Mouse (Mus musculus) cerebellum, adult (tissue): ENCODE data around the gene Cog6.

ENCODE experiments used
- ATAC-seq: cut with Nextera tagmentation; 2 replicates; pipeline ENCODE4 v1.9.2; 2017; ENCODE audit warnings: mild to moderate bottlenecking, moderate library complexity, mixed read lengths; ENCODE audit not compliant: insufficient number of reproducible peaks, low FRiP score, low TSS enrichment

The Cog6 gene

DNA sequence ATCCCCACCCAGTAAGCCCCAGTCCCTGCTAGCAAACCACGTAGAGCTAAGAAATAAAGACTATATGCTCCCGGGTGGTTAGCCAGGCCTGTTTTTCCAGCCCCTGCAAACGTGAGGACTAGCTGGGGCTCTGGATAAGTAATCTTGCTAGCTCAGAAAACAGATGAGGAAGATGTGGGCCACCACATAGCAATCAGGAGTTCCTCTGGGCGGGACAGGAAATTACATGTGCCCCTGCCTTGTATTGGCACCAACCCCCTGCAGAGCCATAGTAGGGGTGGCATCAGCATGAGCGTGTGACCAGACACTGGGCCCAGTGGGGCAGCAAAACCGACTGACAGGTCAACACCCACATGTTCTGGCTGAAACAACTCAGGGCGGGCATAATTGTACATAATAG is 44.1 kb downstream of the Cog6 start:
- ATAC-seq, result no peak

DNA sequence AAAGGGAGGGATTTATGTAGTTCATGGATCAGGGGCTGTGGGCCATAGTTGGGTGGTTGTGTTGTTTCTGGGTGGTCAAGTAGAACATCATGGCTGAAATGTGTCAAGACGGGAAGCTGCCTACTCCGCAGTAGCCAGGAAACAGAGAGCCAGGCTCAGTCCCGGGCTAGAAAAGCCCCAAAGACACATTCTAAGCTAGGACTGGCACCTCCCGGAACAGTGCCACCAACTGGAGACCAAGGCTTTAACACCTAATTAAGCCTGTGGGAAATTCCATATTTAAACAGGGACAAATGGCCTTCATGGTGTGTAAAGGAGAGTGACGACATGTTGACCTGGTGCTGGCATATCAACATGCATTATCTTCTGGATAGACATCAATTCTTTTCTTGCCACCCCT is 50.0 kb downstream of the Cog6 start:
- ATAC-seq, result no peak

GRCm38 (mm10) chr3:52964206-52964605 is 52.8 kb downstream of the Cog6 start:
- ATAC-seq, result no peak

DNA sequence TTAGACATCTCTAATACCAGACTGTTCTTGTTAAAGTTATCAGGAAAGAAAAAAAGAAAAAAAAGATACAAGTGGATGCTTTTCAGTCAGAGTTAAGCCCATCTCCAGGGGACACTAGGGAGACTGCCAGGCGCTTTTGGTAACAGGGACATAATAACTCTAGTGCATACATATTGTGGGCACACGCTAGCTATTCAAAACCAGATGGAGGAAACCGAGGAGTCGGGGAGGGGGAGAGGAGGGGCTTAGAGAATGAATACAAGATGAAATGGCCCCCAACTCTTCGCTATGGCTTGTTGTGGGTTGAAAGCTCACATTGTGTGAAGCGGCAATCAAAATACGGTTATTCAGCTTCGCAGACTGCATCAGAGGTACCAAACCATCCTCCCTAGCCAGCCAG is 53.6 kb downstream of the Cog6 start:
- ATAC-seq, result no peak

GRCm38 (mm10) chr3:52962391-52962790 is 54.6 kb downstream of the Cog6 start:
- ATAC-seq, result no peak

GRCm38 (mm10) chr3:52961661-52962060 is 55.4 kb downstream of the Cog6 start:
- ATAC-seq, result no peak

DNA sequence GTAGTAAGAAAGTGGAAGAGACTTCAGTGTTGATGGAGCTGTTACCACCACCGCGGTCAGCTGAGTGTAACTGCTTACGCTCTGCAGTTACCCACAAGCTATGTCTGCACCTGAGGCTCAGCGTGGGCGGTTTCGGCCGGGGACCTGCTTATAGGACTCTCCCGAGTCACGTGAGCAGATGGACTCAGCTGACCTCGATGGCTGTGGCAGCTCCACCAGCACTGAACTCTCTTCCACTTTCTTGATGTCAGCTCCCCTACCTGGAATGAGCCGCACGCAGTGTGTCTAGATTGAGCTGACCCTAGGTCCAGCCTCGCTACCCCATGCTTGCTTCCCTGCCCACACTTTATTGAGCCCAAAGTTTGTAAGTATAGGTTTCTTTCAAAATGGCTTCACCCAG is 56.1 kb downstream of the Cog6 start:
- ATAC-seq, result no peak

- no peak for ATAC-seq
Observed at GRCm38 (mm10) chr3:52958444-52959120, 58.5 kb downstream of the Cog6 start.

DNA sequence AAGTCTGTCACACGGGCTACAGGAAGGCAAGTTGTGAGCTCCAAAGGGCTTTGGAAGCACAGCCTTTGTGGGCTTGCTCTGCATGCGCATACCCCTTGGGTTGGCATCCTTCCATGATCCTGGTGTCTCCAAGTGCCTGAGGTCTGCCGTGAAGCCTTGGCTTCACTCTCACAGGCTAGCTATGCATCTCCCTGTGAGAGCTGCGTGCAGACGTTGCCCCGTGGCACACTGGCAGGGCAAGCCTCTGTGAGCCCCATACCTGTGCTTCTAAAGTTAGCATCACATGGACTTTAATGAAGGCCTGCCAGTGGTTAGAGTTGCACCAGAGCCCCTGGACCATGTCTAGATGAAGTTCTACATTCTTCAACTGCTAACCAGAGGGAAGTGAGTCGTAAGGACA is 59.2 kb downstream of the Cog6 start:
- ATAC-seq, result no peak

- no peak for ATAC-seq
Observed at GRCm38 (mm10) chr3:52956236-52956635, 60.8 kb downstream of the Cog6 start.

DNA sequence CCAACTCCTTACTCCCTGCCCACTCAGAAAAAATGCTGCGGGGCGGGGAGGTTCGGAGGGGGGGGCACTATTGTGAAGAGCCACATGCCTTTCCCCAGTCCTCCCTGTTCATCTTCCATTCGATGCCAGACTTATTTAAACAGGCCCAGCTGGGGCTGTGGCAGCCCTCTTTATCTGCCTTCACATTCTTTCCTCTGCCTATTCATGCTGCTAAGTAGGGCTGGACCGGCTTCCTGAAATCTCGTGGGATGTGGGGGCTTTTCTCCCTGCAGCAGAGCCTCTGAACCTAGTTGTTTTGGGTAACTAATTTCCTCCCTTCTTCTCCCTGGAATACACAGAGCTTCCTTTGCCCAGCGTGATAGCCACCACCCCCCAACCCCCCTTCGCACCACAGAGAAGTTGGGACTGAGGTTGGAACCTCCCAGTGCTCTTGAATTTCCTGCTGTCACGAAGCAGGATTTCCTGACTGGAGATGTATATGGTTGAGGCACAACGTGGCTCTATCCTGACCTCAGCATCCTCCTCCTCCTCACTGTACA is 61.5 kb downstream of the Cog6 start:
- no peak for ATAC-seq

- no peak for ATAC-seq
Observed at GRCm38 (mm10) chr3:52954656-52955055, 62.4 kb downstream of the Cog6 start.

- no peak for ATAC-seq
Observed at GRCm38 (mm10) chr3:52953831-52954230, 63.2 kb downstream of the Cog6 start.

GRCm38 (mm10) chr3:52948824-52949223 is 68.2 kb downstream of the Cog6 start:
- no peak for ATAC-seq

DNA sequence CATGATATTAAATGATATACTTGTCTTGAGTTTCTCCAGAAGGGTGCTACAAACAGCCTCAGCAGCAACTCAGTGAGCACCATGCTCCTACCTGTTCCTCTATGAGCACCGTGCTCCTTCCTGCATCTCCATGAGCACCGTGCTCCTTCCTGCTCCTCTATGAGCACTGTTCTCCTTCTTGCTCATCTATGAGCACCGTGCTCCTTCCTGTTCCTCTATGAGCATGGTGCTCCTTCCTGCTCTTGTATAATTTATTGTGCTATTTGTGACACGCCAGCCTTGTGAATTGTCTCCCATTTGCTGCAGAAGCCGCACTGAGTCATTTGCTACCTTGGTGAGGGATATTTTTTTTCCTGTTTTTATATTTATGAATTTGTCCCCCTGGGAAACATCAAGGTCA is 69.6 kb downstream of the Cog6 start:
- ATAC-seq, result no peak

DNA sequence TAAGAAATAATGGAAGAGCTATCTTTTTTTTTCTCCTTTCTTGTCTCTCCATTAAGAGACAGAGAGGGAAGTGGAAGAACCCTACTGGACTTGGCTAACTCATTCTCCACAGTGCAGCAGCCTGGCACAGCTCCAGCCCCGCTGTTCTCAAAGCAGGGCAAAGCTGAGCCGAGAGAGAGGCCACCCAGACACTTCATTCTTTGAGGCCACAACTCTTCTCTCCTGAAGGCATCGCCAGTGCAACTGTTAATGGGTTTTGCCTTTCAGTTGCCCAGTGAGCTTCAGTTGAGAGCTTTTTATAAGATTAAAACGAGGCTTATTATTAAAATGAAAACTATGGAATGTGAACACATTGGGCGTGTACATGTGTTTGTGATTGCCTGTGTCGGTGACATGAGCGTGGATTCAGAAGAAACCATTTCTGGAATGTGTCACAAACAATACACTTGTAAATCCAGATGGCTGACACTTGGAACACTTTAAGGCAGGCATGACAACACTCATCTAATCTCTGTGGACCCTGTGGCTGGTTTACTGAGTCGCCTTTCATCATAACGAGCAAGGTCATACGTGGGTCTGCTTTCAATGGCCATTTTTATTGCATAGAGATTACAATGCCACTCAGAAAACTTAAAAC is 76.1 kb downstream of the Cog6 start:
- ATAC-seq, result peak; percentile 59; the same call in 1 of the 2 replicates

DNA sequence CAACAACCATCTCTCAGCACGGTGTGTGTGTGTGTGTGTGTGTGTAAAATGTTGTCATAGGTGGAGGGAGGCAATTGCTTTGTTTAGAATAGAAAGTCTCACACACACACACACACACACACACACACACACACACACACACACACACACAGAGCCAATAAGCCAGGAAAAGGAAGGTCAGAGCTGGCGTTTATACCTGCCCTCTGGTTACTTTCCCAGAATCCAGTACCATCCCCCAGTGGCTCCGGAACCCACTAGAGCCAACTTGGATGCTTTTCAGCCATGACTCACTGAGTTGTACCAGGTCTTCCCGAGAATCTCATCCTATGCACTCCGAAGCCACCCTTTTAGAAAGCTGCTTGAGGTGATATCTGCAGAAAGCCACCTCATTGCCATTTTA is 78.6 kb downstream of the Cog6 start:
- ATAC-seq, result peak; percentile 90

GRCm38 (mm10) chr3:52937739-52938306 is 79.2 kb downstream of the Cog6 start:
- ATAC-seq, result no peak

DNA sequence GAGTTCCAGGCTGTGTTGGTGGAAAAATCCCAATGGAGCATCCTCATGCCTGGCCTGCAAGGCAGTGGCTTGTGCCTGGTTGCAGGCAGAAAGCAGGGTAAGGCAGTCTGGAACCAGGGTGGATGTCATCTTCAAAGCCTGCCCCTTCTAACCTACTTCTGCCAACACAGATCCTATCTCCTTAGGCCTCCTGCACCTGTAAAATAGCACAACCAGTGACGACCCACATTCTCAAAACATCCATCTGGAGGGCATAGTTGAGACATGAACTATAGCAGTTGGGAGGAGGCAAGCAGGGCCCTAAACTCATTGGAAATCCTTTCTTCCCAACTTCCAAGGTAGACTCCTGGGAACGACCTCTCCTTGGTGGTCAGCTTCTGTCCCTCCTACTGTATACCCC is 85.1 kb downstream of the Cog6 start:
- ATAC-seq, result no peak
